Mouse (Mus musculus): ENCODE measurements at regions not wholly inside any gene's neighbourhood (a gene's known extent, or its start where the extent isn't known, plus 50 kb on each side); places are given as distances from the start of the nearest gene placed in this dataset.

DNA sequence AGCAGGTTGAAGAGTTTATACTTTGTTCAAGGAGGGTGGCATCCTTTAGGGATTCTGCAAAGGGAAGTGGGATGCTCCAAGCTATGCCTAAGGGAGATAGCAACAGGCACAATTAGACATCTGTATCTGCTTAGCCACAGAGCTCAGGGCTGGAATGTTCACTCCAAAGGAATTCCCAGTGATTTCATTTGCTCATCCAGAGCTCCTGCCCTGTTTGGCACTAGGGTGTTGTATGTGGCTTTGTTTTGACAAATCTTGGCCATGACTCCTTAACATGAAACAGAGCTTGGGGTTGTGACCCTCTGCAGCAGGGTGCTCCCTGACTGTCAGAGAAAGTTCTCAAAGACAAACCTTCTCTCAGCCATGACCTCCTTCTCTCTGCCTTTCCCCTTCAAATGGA, 194.8 kb upstream of the 1810046K07Rik start:
- no peak for DNase-seq

- peak; percentile 16 to 18 for DNase-seq
These were observed 197.2 kb upstream of the 1810046K07Rik start for GRCm38 (mm10) chr9:51525906-51526305.

DNA sequence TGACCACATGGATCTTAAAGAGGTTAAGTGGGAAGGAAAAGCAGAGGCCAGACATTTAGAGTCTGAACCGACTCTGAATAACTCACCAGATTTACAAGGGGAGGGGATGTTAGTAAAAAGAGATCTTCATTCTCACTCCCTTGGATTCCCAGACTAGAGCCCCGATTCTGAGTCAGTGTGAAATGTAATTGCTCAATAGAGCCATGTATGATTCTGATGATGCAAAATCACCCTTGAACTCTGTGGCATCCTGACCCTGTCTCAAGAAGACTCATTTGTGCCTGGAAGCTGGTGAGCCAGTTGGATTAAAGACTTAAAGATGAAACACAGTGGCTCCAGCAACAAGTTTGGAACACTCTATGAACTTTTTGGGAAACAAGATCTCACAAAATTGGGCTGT, 210.2 kb upstream of the 1810046K07Rik start:
- DNase-seq = no peak

DNA sequence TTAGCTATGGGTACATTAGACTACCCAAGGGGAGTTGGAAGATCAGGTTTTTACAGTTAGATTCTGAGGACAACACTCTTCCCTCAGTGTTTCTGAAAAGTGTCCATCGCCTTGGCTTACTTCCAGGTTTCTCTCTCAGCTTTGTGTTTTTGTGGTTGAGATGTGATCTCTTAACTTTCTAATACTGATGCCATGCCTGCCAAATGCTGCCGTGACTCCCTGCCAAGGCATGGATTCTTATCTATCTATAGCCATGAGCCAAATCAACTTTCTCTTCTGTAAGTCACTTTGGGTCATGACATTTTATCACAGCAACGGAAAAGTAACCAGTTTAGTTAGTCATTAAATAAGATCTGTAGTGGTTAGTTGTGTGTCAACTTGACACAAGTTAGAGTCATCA, 213.2 kb upstream of the 1810046K07Rik start:
- DNase-seq = no peak

DNA sequence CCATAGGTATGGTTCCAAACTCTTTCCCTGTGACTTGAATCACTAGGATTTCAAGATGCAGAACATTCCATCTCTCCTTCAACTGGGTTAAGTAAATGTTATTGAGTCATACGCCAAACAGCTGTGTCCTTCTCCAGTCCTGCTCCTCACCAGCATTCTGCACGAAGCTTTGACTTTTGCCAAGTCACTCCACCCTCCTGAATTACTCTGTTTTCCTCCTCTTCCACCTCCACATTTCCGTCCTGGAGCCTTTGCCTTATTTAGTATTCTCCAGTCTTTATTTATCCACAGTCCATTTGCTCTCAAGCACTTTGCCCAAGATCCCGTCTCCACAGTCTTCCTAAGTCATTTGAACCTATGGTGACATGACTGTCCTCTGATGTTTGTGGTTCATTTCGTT, 193.1 kb upstream of the Arhgap20 start:
- DNase-seq = no peak

DNA sequence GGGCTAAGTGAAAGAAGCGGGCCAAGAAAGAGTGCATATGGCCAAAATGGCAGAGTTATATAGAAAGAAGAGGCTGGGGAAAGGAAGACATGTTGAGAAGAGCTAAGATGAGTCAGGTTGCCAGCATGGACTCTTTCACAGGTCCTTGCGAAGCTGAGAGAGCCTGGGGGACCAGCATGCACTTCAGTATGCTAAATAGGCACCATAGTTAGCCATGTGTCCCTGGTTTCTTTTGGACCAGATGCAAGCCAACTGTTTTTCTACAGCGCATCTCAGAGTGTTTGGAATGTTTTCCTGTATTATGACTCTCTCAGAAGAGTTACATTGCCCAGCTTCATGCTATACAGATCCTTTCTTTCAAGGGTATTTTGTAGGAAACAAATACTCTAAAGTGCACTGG, 183.5 kb upstream of the Arhgap20 start:
- no peak for DNase-seq

GRCm38 (mm10) chr9:51593707-51594106, 171.4 kb upstream of the Arhgap20 start:
- DNase-seq = peak in 1 of 2 experiments; percentile 1

DNA sequence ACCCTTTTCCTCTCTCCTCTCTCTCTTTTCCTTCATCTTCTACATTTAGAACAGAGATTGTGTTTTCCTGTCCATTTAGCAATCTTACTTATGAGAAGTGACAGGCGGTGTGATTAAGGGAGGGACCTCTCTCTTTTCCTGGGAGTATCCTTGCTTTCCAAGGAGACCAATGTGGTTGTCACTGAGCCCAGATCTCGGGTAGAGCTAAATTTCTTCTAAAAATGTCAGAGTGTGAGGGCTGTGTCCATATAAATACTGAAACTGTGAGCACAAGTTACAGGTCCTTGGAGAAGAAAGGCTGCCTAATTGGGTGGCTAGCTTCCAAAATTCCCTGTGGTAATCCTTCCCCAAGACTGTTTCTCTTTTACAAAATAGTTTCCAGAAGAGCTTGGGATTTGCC, 166.4 kb upstream of the Arhgap20 start:
- DNase-seq = peak; percentile 54 to 58

DNA sequence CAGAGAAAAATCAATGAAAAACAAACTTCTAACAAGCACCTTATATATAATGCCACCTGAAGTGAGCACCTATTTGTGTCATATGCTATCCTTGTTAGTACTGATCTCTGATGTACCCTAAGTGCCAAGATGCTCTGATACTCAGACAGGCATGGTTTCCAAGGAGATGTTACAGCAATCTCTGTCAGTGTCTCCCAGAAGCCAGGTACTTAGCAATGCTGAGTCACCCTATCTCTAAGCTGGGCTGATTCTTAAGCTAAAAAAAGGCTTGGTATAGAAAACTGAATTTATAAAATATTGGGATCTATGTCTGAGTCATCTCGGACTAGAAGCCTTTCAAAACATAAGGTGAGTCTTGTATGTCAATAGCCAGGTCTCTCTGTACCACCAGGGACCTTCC, 157.0 kb upstream of the Arhgap20 start:
- no peak for DNase-seq

DNA sequence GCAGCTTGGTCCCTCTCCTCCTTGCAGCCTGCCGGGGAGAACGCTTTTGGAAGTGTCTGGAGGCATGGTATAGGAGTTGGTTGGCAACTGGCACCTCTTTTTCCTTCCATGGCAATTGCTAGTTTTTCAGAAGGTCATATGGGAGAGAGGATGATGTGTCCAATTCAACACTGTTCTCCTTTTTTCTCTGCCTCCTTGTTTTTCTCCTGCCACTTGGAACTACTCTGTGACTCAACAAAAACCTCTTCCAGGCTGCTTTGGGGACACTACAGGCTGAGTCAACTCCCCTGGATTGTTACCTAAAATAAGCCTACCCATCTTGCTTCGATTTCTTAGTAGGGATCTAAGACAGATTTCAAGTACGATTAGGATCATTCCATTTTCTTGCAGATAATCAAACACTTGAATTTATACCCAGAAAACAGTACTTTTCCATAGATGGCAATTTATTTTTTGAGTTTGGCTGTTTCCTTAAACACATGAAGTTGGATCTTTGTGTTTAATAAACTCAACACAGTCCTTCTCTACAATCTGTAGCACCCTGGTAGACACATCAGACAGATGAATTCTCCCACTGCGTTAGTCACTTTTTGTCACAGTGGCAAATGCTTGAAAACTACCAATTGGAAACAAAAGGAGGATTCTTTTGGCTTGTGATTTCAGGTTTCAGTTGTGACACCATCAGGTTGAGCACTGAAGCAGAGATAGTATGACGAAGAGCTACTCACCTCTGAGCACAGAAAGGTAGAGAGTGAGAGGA, 156.3 kb upstream of the Arhgap20 start:
- DNase-seq = no peak

- no peak for DNase-seq
These were observed 139.0 kb upstream of the Arhgap20 start for GRCm38 (mm10) chr9:51626156-51626555.

- DNase-seq = peak; percentile 65 to 78
These were observed 129.0 kb upstream of the Arhgap20 start for GRCm38 (mm10) chr9:51636097-51636496.

GRCm38 (mm10) chr9:51636559-51637127, 128.5 kb upstream of the Arhgap20 start:
- DNase-seq = peak in 1 of 2 experiments; percentile 27

DNA sequence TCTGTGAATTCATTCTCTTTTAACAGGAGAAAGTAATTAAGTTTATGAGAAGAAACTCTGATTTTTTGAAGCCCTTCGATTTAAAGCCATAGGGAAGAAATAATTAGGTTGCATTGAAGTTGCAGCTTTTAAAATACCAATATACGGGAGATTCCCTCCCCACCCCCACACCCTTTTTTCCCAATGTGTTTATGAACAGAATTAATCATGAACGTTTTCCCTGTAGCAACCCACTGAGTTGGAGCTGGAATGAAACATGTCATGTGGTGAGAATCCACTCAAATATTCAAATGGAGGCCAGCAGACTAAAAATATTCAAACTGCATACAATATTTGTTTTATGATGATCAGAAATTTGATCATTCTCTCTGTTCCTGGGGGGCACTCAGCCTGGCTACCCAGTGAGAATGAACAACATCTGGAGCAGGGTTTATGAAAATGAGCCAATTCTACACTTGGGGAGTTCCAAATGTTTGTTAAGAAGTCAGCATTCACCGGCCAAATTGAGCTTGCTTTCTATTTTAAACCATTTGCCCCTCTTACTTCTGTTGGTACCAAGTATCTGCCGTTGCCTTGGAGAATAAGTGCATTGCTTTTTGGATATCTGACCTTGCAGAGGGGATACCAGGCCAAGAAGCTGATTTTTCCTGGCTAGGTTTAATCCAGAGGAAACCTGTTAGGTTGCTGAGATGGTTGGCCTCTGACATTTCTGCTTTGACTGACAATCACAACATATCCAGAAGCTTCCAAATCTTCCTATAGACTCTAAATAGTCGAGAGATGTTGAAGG, 127.8 kb upstream of the Arhgap20 start:
- peak; percentile 31 for DNase-seq

DNA sequence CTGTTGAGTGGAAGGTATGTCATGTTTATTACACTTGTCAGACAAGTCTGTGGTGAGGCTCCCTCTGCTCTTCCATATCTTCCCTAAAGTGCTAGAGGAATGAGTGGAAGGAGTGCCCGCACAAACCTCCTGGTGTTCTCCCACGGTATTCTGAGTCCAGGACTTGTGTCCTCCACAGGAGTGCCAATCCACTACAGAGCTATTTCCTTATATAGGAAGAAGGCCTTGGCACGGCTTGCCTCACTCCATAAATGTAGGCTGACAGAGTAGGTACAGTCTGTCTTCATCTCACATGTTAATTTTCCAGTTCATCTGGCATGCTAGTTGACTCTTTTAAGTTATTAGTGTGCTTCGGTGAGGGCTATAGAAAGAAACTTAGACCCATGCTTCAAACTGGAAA, 123.4 kb upstream of the Arhgap20 start:
- DNase-seq = no peak

DNA sequence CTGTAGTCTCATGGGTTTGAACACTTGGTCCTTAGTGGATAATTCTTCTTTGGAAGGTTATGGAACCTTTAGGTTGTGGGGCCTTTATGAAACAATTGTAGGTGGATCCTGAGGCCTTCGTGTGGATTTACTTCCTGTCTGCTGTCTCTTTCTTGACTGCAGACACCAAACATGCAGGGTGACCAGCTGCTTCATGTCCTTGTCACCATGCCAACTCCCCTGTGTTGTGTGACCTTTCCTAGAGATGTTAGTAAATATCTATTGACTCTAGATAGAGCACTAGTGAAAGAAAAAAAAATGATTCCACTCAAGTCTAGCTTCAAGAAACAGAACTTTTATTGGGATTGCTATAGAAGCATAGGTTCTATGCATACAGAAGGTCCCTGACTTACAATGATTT, 119.7 kb upstream of the Arhgap20 start:
- DNase-seq = peak; percentile 51 to 53

DNA sequence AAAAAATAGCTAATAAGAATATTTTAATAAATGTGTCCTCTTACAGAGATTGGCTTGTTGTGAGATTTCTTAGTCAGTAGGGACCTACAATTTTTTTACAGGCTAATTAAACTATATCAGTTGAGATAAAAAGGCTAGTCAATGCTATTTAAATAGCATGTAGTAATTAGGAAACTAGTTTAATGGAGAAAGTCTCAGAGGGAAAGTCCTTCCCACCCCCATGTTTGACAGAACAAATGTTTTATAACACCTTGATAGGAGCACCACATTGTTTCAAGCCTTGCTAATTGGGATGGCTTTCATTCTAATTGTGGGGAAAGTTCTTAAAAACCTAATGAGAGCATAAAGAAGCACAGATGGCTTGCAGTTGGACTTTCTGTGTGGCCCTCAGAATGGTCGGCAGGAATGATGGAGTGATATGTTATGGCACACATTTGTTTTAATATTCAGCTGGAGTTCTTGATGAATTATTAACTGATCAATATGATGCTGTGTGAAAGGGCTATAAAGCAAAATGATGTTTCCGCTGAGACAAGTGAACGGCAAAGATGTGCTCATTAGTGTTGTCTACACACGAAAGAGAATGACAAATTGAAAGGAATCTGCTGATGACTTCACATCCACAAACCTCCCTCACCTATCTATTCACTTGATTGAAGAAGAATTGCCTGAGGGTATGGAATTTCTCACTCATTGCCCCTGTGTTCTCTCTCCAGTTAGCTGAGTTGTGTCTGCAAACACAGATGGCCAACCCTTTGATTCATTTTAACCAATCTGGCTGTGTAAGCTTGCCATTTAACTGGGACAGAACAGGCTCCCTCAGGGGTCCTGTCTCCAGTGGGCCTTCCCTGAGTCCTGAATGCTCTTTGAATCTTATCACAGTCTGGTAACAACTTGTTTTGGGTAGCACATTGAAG, 111.5 kb upstream of the Arhgap20 start:
- peak in 1 of 2 experiments; percentile 17 for DNase-seq

DNA sequence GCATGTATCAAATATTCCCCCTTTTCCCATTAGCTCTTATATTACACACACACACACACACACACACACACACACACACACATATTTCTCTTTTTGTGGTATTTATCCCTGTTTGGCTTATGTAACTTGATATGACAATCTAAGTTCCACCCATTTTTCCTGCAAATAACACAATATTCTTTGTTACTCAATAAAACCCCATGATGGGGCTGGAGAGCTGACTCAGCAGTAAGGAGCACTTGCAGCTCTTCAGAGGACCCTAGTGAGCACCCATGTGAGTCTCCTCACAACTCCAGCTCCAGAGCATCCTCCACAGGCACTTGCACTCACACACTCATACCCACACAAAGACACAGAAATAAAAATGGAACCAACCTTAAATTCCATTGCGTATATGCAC, 110.5 kb upstream of the Arhgap20 start:
- no peak for DNase-seq

- no peak for DNase-seq
These were observed 107.3 kb upstream of the Arhgap20 start for GRCm38 (mm10) chr9:51657796-51658195.

DNA sequence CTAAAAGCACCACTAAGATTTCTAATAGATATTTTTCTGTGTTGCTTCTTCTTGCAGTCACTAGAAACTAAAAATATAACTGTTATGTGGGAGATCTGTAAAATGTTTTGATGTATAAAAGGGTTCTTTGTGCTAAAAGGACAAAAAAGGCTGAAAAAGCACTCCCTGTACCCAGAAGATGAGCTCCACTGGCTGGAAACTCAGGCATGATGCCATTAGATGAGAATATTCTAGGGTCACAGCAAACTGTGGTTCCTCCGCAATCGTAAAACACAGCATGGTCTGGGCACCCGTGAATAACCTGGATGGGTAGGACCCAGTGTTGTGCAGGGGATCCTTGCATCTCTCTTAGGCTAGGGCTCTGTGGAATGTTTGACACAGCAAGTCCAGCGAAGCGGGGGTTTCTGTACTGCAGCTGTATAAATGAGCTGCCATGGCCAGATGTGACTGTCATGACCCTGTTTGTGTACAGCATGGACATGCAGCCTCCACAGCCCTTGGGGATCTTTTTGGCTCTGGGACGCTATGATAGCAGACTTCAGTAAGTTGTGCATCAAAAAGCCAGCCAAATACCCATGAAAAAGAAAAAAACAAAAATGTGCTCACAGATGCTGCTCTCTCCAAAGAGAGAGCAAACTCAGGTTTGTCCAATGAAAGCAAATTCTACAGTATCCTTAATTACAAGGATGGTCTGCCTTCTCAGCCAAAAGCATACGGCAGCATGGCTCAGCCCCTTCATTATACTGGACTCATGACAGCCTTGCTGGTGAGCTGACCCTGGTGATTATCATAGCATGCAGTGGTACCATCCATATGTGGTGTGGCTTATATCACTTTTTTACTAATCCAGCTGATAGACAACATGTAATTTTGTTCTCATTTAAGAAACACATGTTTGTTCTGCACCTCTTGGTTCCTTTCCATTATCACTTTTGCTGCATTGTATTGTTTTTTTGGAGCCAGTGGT, 103.9 kb upstream of the Arhgap20 start:
- peak; percentile 27 to 32 for DNase-seq

DNA sequence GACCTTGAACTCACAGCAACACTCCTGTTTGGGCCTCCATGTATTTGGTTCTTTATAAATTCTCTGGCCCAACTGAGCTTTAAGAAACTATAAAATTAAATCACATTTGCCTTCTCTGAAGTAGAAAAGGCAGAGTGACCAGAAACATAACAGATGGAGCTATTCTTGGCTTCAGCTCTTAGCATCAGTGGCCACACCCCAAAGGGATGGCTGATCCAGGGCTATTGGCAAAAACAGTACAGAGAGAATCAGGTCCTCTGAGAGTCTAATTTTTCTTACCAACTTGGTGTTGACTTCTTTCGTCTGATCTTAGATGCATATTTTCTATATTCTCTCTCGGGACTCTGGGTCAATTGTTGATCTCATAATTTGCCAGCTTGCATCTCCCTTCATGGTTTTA, 103.2 kb upstream of the Arhgap20 start:
- DNase-seq = peak in 1 of 2 experiments; percentile 35
